Mouse (Mus musculus) hindbrain, embryonic 15.5 days (tissue): ENCODE measurements around the gene Qrfpr. TPM values are rescaled to one million over a fixed set of nuclear protein-coding genes. Genes with fewer than 3 reads are reported as not detected.

Experiments used
- ATAC-seq: fragments of 200-750 bp; cut with Nextera tagmentation; 2 replicates; pipeline ENCODE4 v1.8.0; 2017; ENCODE audit warnings: low read depth, moderate number of reproducible peaks, moderate TSS enrichment; ENCODE audit not compliant: low FRiP score
- H3K27ac ChIP-seq: fragments of 300-500 bp; sonication (generic); replicated peaks from 2 replicates; pipeline ENCODE4 v1.5.1; 2015; ENCODE audit warnings: mild to moderate bottlenecking, inconsistent platforms
- H3K27me3 ChIP-seq: fragments of 300-500 bp; sonication (generic); 2 replicates; pipeline ENCODE4 v1.6.1; 2015; ENCODE audit warnings: control low read depth, inconsistent platforms
- H3K36me3 ChIP-seq: fragments of 300-500 bp; sonication (generic); 2 replicates; pipeline ENCODE4 v1.6.1; 2015; ENCODE audit warnings: control low read depth, inconsistent platforms
- H3K4me1 ChIP-seq: fragments of 300-500 bp; sonication (generic); replicated peaks from 2 replicates; pipeline ENCODE4 v1.6.1; 2015; ENCODE audit warnings: control low read depth, inconsistent platforms
- H3K4me2 ChIP-seq: fragments of 300-500 bp; sonication (generic); 2 replicates; pipeline ENCODE4 v1.6.1; 2015; ENCODE audit warnings: moderate library complexity, mild to moderate bottlenecking, inconsistent platforms
- H3K4me3 ChIP-seq: fragments of 300-500 bp; sonication (generic); 2 replicates; pipeline ENCODE4 v1.5.1; 2015; ENCODE audit warnings: mild to moderate bottlenecking, inconsistent platforms
- H3K9ac ChIP-seq: fragments of 300-500 bp; sonication (generic); 2 replicates; pipeline ENCODE4 v1.6.1; 2015; ENCODE audit warnings: inconsistent platforms
- H3K9me3 ChIP-seq: fragments of 300-500 bp; sonication (generic); 2 replicates; pipeline ENCODE4 v1.6.1; 2016; ENCODE audit warnings: control low read depth, inconsistent platforms
- WGBS: fragments of 180-500 bp; shearing (Covaris S2); methylation state at CpG from one replicate; pipeline ENCODE4 v1.1.7; 2015; 5-methylcytosine and 5-hydroxymethylcytosine counted together
- polyA plus RNA-seq: library from polyadenylated mRNA; unstranded; fragments of >200 nt; fragmentation: Nextera tagmentation; extraction: Ambion mirVana; gene quantifications from 2 replicates; pipeline ENCODE4 v1.2.1, GENCODE M21; 2015

The Qrfpr gene
- 1.6 and 2.4 TPM in 2 replicates for polyA plus RNA-seq

DNA sequence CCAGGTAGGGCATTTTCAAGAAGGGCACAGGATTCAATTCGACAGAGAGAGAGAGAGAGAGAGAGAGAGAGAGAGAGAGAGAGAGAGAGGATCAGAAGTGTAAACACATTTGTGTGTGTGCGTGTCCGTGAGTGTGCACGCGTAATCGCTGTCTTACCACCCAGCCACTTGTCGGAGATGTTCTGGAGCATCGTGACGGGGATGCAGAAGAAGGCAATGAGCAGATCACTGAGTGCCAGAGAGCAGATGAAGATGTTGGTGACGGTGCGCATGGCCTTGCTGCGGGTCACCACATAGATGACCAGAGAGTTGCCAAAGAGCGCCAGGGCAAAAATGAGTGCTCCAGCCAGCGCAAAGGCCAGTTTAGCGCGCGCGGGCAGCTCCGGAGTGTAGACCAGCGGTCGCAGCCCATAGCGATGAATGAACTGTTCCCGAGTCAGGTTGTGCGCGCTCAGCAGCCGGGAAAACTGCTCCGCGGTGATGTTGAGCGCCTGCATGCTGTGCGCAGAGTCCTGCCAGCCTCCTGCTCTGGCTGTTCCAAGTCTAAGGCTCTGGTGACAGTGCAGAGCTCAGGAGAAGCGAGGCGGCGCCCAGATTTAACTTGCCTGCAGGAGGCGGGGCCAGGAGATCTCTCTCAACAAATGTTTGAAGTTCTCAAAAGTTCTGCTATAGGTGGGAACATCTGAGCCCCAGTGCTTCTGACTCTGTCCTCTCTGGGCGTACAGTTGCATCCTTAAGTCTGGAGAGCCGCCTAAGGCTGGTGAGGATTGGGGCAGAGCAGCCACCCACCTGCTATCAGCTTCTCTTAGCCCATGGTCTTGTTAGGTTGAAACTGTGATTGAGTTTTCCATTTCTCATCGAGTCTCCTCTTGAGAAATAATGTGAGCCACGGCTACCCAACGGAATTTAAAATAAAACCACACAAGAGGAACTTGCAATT, at the start of gene Qrfpr:
Qrfpr (minus strand) TSS at position 571 of the 940 bp plus-strand sequence.
- Histone ChIP-seq H3K4me1 (peaks cover 8% of the 10 kb centered on the region), H3K9ac (no peak within 1 kb of the TSS), H3K9me3 (no peaks in the 10 kb centered on the region), H3K4me3 (peak within 1 kb of the TSS; percentile 38), H3K36me3 (no peaks in the 10 kb centered on the region), H3K27ac (no peak within 1 kb of the TSS), H3K27me3 (peaks cover 13% of the 10 kb centered on the region; the same call in 1 of the 2 replicates), H3K4me2 (peak within 1 kb of the TSS; percentile 82)
- WGBS: 10% methylated on average over 39 of the region's 39 CpGs
- peak; percentile 85 for ATAC-seq

DNA sequence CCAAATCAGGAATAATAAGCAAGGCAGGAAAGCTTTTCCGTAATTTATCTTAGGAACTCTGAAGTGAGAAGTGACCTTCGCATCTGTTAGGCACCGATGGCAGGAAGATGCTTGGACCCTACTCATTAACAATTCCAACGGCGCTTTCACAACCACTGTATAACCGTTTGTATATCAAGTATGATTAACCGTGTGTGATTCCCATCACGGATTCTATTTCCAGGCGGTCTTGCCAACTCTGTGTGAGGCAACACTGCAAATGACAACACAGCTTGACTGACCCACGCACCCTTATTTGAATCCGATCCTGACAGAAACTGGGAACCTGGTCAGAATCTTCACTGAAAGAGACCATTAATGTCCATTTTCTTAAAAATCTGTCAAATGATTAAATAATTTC, 41.8 kb upstream of the Qrfpr start:
- H3K27ac ChIP-seq: no peak overlapping the region
- H3K4me3 ChIP-seq: no peak overlapping the region
- WGBS: 72% methylated on average over 11 of the region's 11 CpGs
- no peaks in the 10 kb centered on the region for H3K27me3 ChIP-seq
- H3K4me1 ChIP-seq: peaks cover 8% of the 10 kb centered on the region
- ATAC-seq: no peak; the same call in 1 of the 2 replicates
- H3K36me3 ChIP-seq: no peaks in the 10 kb centered on the region
- H3K9ac ChIP-seq: no peak overlapping the region
- H3K9me3 ChIP-seq: no peaks in the 10 kb centered on the region
- no peak overlapping the region for H3K4me2 ChIP-seq

DNA sequence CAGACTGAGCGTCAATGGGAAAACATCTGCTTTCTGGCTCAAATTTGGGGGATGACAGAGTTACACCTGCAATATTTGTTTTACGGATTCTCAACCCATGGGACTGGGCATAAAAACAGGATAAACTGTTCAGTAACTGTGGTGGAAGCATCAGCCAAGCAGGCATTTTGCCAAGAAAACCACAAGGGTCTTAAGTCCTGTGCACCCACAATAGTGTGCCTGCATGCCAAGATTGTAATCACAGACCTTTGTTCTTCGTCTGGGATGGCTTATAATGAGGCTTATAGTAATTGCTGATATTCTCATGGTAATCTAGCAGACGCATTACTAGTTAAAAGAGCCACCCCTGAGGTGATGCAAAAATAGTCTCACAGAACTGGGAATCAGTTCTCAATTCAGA, 41.2 kb upstream of the Qrfpr start:
- H3K9ac ChIP-seq: no peak overlapping the region
- 41% methylated on average over 4 of the region's 4 CpGs for WGBS
- no peak overlapping the region for H3K4me2 ChIP-seq
- no peak overlapping the region for H3K4me3 ChIP-seq
- H3K36me3 ChIP-seq: no peaks in the 10 kb centered on the region
- H3K9me3 ChIP-seq: no peaks in the 10 kb centered on the region
- no peak overlapping the region for H3K27ac ChIP-seq
- no peaks in the 10 kb centered on the region for H3K27me3 ChIP-seq
- H3K4me1 ChIP-seq: peaks cover 8% of the 10 kb centered on the region
- no peak; the same call in 1 of the 2 replicates for ATAC-seq

DNA sequence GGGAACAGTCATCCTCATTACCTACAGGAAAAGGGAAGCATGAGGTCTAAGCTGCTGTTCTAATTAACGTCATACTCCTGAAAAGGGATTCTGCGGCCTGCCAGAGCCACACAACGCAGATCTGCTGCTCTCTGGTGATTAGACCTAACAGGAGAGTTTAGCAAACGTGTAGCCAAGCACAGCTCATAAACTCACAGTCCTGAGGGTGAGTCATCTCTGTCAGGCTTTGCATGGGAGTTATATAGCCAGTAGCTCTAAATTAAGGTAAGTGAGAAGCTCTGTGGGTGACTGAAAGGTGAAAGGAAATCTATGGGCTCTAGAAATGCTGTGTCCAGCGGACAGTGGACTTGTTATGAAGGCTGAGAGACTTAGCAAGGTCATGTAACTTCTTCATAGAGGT, 28.5 kb upstream of the Qrfpr start:
- Histone ChIP-seq H3K4me1 (no peaks in the 10 kb centered on the region), H3K4me3 (no peak overlapping the region), H3K4me2 (no peak overlapping the region), H3K9ac (no peak overlapping the region), H3K9me3 (no peaks in the 10 kb centered on the region), H3K27me3 (no peaks in the 10 kb centered on the region), H3K36me3 (no peaks in the 10 kb centered on the region), H3K27ac (no peak overlapping the region)
- ATAC-seq: no peak
- 64% methylated on average over 5 of the region's 5 CpGs for WGBS

GRCm38 (mm10) chr3:36248446-36248845, 26.3 kb upstream of the Qrfpr start:
- Histone ChIP-seq H3K36me3 (no peaks in the 10 kb centered on the region), H3K4me1 (no peaks in the 10 kb centered on the region), H3K9me3 (no peaks in the 10 kb centered on the region), H3K4me2 (no peak overlapping the region), H3K9ac (no peak overlapping the region), H3K27me3 (no peaks in the 10 kb centered on the region), H3K27ac (no peak overlapping the region), H3K4me3 (no peak overlapping the region)
- ATAC-seq: no peak
- 95% methylated on average over 2 of the region's 2 CpGs for WGBS

GRCm38 (mm10) chr3:36229941-36230340, 7.8 kb upstream of the Qrfpr start:
- 77% methylated on average over 2 of the region's 2 CpGs for WGBS
- Histone ChIP-seq H3K4me3 (no peak overlapping the region), H3K27ac (no peak overlapping the region), H3K27me3 (no peaks in the 10 kb centered on the region), H3K4me2 (no peak overlapping the region), H3K9ac (no peak overlapping the region), H3K9me3 (no peaks in the 10 kb centered on the region), H3K4me1 (no peaks in the 10 kb centered on the region), H3K36me3 (no peaks in the 10 kb centered on the region)
- ATAC-seq: no peak

GRCm38 (mm10) chr3:36227246-36227645, 5.1 kb upstream of the Qrfpr start:
- 97% methylated on average over 1 of the region's 1 CpGs for WGBS
- Histone ChIP-seq H3K4me3 (no peak overlapping the region), H3K27ac (no peak overlapping the region), H3K27me3 (0 out of 2 replicates have a peak, but pooled peaks cover 4% of the 10 kb centered on the region), H3K9me3 (no peaks in the 10 kb centered on the region), H3K4me1 (peaks cover 2% of the 10 kb centered on the region), H3K36me3 (no peaks in the 10 kb centered on the region), H3K4me2 (no peak overlapping the region), H3K9ac (no peak overlapping the region)
- ATAC-seq: no peak

- Histone ChIP-seq H3K9me3 (no peaks in the 10 kb centered on the region), H3K4me2 (no peak overlapping the region), H3K4me3 (no peak overlapping the region), H3K36me3 (no peaks in the 10 kb centered on the region), H3K9ac (no peak overlapping the region), H3K27ac (no peak overlapping the region), H3K27me3 (peaks cover 13% of the 10 kb centered on the region; the same call in 1 of the 2 replicates), H3K4me1 (peaks cover 8% of the 10 kb centered on the region)
- 12% methylated on average over 2 of the region's 2 CpGs for WGBS
- no peak for ATAC-seq
These were observed 1.2 kb upstream of the Qrfpr start for GRCm38 (mm10) chr3:36223361-36223760.

GRCm38 (mm10) chr3:36212758-36213157, 9.4 kb downstream of the Qrfpr start:
- no peaks in the 10 kb centered on the region for H3K27me3 ChIP-seq
- no peaks in the 10 kb centered on the region for H3K4me1 ChIP-seq
- H3K36me3 ChIP-seq: no peaks in the 10 kb centered on the region
- WGBS: 85% methylated on average over 4 of the region's 4 CpGs
- no peak overlapping the region for H3K4me3 ChIP-seq
- ATAC-seq: no peak
- no peak overlapping the region for H3K4me2 ChIP-seq
- H3K27ac ChIP-seq: no peak overlapping the region
- H3K9me3 ChIP-seq: no peaks in the 10 kb centered on the region
- no peak overlapping the region for H3K9ac ChIP-seq

DNA sequence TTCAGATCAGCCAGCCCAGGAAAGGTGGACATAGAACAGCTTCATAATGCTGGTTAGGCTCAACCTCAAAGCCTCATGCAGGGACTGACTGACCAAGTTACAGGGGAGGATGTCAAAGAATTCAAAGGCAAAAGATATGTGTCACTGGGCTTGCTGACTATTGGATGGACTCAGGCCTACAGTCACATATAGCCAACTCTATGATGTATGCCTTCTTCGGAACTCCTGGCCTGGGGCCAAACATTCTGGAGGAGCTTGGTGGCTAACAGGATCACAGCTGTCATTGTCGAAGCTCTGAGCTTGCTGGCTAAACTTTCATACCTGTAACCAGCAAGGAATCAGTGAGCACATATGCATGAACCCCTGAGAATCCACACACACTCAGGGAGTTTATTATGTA, 11.2 kb downstream of the Qrfpr start:
- Histone ChIP-seq H3K9me3 (no peaks in the 10 kb centered on the region), H3K4me2 (no peak overlapping the region), H3K36me3 (no peaks in the 10 kb centered on the region), H3K4me1 (no peaks in the 10 kb centered on the region), H3K9ac (no peak overlapping the region), H3K27ac (no peak overlapping the region), H3K4me3 (no peak overlapping the region), H3K27me3 (no peaks in the 10 kb centered on the region)
- no peak for ATAC-seq
- 63% methylated on average over 2 of the region's 2 CpGs for WGBS

- H3K9me3 ChIP-seq: no peaks in the 10 kb centered on the region
- H3K27ac ChIP-seq: no peak overlapping the region
- H3K4me3 ChIP-seq: no peak overlapping the region
- ATAC-seq: peak; percentile 86
- no peak overlapping the region for H3K9ac ChIP-seq
- no peaks in the 10 kb centered on the region for H3K36me3 ChIP-seq
- no peaks in the 10 kb centered on the region for H3K4me1 ChIP-seq
- WGBS: 59% methylated on average over 11 of the region's 11 CpGs
- no peaks in the 10 kb centered on the region for H3K27me3 ChIP-seq
- H3K4me2 ChIP-seq: 0 out of 2 replicates have a peak overlapping the region, but pooled peaks have one; percentile 6
These were observed 12.1 kb downstream of the Qrfpr start for GRCm38 (mm10) chr3:36209776-36210555.
